Mouse (Mus musculus) liver, embryonic 14.5 days (tissue): Measurements from ENCODE around the gene Cux1. TPM values are rescaled to one million over a fixed set of nuclear protein-coding genes. Genes with fewer than 3 reads are reported as not detected.

Experiments used
- ATAC-seq: fragments of 200-750 bp; cut with Nextera tagmentation; 2 replicates; pipeline ENCODE4 v1.8.0; 2017; ENCODE audit warnings: moderate number of reproducible peaks, mild to moderate bottlenecking, moderate library complexity; ENCODE audit not compliant: insufficient read depth
- DNase-seq, 3 experiments: peaks; one replicate each; pipeline ENCODE4 v3.0.0-alpha.2; 2012 to 2013; ENCODE audit warnings: low read depth in 3 of 3, low spot score in 3 of 3
- H3K27ac ChIP-seq: fragments of 300-500 bp; sonication (generic); 2 replicates; pipeline ENCODE4 v1.5.1; 2014; ENCODE audit warnings: moderate library complexity, mild to moderate bottlenecking, control low read depth, inconsistent platforms
- H3K27me3 ChIP-seq: fragments of 300-500 bp; sonication (generic); 2 replicates; pipeline ENCODE4 v1.6.1; 2014; ENCODE audit warnings: mild to moderate bottlenecking, low read length, moderate library complexity; ENCODE audit not compliant: control insufficient read depth, insufficient read depth
- H3K36me3 ChIP-seq: fragments of 300-500 bp; sonication (generic); replicated peaks from 2 replicates; pipeline ENCODE4 v1.6.1; 2014; ENCODE audit warnings: low read depth; ENCODE audit not compliant: control insufficient read depth, insufficient read depth
- H3K4me1 ChIP-seq, 2 experiments: fragments of 200-500 bp in 1 of 2; fragments of 300-500 bp in 1 of 2; sonication (generic) in 1 of 2; replicated peaks; 2 replicates each; pipeline ENCODE4 v1.6.1; 2012 to 2014; ENCODE audit warnings: antibody characterized with exemption in 1 of 2, inconsistent platforms in 1 of 2, low read length in 1 of 2; ENCODE audit not compliant: control insufficient read depth in 2 of 2, insufficient read depth in 2 of 2
- H3K4me2 ChIP-seq: fragments of 300-500 bp; sonication (generic); 2 replicates; pipeline ENCODE4 v1.6.1; 2014; ENCODE audit warnings: low read depth, mild to moderate bottlenecking, control low read depth, moderate library complexity
- H3K4me3 ChIP-seq, 2 experiments: fragments of 200-500 bp in 1 of 2; fragments of 300-500 bp in 1 of 2; sonication (generic) in 1 of 2; 2 replicates each; pipeline ENCODE4 v1.5.1; 2012 to 2014; ENCODE audit warnings: low read depth in 2 of 2, low read length in 2 of 2, mild to moderate bottlenecking in 2 of 2, control low read depth in 1 of 2, inconsistent platforms in 1 of 2, moderate library complexity in 1 of 2; ENCODE audit not compliant: insufficient read depth in 1 of 2
- H3K9ac ChIP-seq: fragments of 300-500 bp; sonication (generic); replicated peaks from 2 replicates; pipeline ENCODE4 v1.6.1; 2014; ENCODE audit warnings: mild to moderate bottlenecking, control low read depth, moderate library complexity
- H3K9me3 ChIP-seq: fragments of 300-500 bp; sonication (generic); 2 replicates; pipeline ENCODE4 v1.6.1; 2016; ENCODE audit warnings: low read length, mixed read lengths; ENCODE audit not compliant: control insufficient read depth
- CTCF ChIP-seq: IDR thresholded peaks from 2 replicates; pipeline ENCODE4 v1.5.1; 2016; ENCODE audit warnings: antibody characterized with exemption, low read depth, control low read depth
- EP300 ChIP-seq: IDR thresholded peaks from 2 replicates; pipeline ENCODE4 v1.6.1; 2016; ENCODE audit warnings: antibody characterized with exemption, low read depth
- WGBS: fragments of 180-500 bp; shearing (Covaris S2); extraction: QIAGEN DNeasy Blood & Tissue Kit; methylation state at CpG from one replicate; pipeline ENCODE4 v1.1.7; 2014; ENCODE audit not compliant: insufficient replicate concordance; 5-methylcytosine and 5-hydroxymethylcytosine counted together
- polyA plus RNA-seq, 2 experiments: library from polyadenylated mRNA; depleted of rRNA in 1 of 2; stranded (reverse) in 1 of 2; unstranded in 1 of 2; fragments of >200 nt; fragmentation: Nextera tagmentation in 1 of 2; extraction: Ambion mirVana in 1 of 2; gene quantifications; 2 replicates each; pipeline versions ENCODE4 v1.2.1 to v1.2.3; 2012 to 2014

Gene Cux1
- polyA plus RNA-seq, 2 experiments, result 9.0 to 12.4 TPM

DNA sequence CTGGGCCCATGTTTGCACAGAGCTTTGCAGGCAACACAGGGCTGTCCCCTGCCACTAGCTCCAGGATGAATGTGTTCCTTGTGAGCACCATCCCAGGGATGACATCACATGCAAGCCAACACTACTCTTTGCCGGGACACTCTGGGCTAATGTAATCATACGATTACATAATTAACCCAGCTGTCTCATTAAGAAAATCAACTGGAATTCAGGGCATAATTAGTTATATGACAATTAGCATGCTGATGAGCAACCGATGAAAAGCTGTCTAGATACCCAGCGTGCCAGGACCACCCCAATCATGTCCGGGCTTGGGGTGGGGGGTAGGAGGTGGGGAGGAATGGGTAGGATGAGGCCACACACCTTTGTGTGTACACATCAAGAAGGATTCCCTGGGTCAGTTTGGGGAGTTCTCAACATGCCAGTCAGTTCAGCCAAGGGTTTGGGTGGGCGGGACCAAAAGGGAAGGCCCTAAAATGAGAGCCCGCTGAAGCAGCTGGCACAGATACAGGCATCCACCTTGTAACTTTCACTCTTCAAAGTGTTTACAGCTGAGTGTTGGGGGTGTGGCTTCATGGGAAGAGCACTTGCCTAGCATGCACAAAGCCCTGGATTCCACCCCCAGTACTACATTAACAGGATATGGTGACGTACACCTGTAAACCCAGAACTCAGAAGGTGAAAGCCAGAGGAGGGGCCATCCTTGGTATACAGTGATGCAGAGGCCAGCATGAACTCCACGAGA is 184.9 kb downstream of the Cux1 start:
- DNase-seq (no peak), ATAC-seq (no peak)
- Histone ChIP-seq H3K36me3 (no peaks in the 10 kb centered on the region), H3K9ac (no peak overlapping the region), H3K4me2 (no peak overlapping the region), H3K27me3 (no peaks in the 10 kb centered on the region), H3K4me1 (no peaks in the 10 kb centered on the region), H3K9me3 (no peaks in the 10 kb centered on the region), H3K27ac (no peak overlapping the region), H3K4me3 (no peak overlapping the region)
- TF ChIP-seq CTCF, result no peak
- TF ChIP-seq EP300, result no peak
- 75% methylated on average over 9 of the region's 9 CpGs for WGBS

DNA sequence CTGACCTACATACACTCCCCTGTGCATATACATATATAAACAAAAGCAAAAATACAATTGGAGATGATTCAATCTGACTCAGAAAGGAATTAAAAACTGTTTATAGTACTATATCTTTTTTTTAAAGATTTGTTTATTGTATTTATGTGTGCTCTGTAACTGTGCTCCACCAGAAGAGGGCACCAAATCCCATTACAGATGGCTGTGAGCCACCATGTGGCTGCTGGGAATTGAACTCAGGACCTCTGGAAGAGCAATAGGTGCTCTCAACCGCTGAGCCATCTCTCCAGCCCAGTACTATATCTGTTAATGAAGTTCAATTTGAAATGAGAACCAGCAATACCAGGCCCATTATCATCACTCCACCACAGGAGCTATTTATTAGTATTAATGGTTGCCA is 187.9 kb downstream of the Cux1 start:
- Histone ChIP-seq H3K27me3 (no peaks in the 10 kb centered on the region), H3K9ac (no peak overlapping the region), H3K4me2 (no peak overlapping the region), H3K27ac (no peak overlapping the region), H3K9me3 (no peaks in the 10 kb centered on the region), H3K36me3 (no peaks in the 10 kb centered on the region), H3K4me1 (no peaks in the 10 kb centered on the region), H3K4me3 (no peak overlapping the region)
- TF ChIP-seq EP300, result no peak
- peak; percentile 47 for TF ChIP-seq CTCF
- ATAC-seq (no peak), DNase-seq (no peak)
- WGBS, result 70% methylated on average over 1 of the region's 1 CpGs

DNA sequence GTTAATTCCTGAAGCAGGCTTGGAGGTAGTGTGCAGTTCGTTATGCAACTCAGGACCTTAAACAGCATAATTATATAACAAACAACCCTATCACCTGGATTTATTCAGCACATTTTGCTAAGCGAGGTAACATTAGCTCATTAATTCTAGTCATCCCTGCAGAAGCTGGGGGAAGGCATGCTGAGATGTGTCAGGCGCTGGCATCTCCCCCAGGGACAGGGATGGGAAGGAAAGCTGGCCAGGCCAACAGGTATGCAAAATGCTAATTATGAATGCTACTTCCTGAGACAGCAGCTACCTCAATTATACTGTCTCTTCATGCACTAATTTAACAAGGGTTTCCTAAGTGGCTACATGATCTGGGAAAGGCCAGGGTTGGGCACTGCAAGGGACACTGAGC is 190.2 kb downstream of the Cux1 start:
- 69% methylated on average over 3 of the region's 3 CpGs for WGBS

DNA sequence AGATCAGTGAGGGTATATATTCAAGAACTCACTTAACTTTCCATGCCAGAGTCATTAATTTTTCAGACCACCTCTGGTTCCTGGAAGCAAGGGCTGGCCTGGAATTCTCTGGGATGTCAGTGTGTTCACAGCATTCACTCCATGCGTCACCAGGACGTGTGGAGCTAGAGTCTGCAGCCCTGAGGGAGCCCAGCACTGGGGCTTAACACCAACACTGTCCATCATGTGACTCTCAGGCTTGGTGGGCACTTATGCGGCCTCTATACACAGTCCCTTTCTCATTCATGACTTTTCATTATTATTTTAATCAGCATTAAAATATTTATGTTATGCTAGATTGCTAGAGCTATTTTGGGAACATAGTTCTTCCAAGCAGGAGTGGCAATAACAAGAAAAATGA is 191.9 kb downstream of the Cux1 start:
- TF ChIP-seq EP300 (no peak), CTCF (no peak)

More for the DNA sequence above, 190.2 kb downstream of the Cux1 start:
- DNase-seq (no peak), ATAC-seq (no peak)
- no peaks in the 10 kb centered on the region for H3K9me3 ChIP-seq
- no peak overlapping the region for H3K4me2 ChIP-seq
- TF ChIP-seq EP300, result no peak
- no peak for TF ChIP-seq CTCF
- no peaks in the 10 kb centered on the region for H3K4me1 ChIP-seq
- no peak overlapping the region for H3K9ac ChIP-seq
- H3K4me3 ChIP-seq, result no peak overlapping the region
- H3K27ac ChIP-seq, result no peak overlapping the region
- H3K27me3 ChIP-seq, result no peaks in the 10 kb centered on the region
- H3K36me3 ChIP-seq, result no peaks in the 10 kb centered on the region

DNA sequence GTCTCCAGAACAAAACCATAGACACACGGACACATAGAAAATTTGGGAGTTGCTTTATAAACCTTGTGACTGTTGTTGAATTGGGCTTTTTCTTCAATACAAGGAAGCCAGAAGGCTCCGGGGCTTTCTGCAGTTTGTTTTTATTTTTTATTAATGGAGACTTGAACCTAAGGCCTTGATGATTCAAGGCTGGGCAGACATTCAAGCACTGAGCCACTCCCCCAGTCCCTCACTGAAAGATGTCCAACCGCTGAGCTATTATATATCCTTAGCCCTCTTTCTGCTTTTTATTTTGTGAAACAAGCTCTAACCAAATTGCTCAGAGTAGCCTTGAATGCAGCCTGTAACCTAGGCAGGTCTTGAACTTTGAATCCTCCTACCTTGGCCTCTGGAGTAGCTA is 195.0 kb downstream of the Cux1 start:
- no peaks in the 10 kb centered on the region for H3K27me3 ChIP-seq

More for the DNA sequence above, 191.9 kb downstream of the Cux1 start:
- DNase-seq (no peak), ATAC-seq (no peak)
- H3K9ac ChIP-seq, result no peak overlapping the region
- no peaks in the 10 kb centered on the region for H3K36me3 ChIP-seq
- H3K27ac ChIP-seq, result no peak overlapping the region
- no peak overlapping the region for H3K4me2 ChIP-seq
- H3K9me3 ChIP-seq, result no peaks in the 10 kb centered on the region
- H3K4me3 ChIP-seq, result no peak overlapping the region
- H3K27me3 ChIP-seq, result no peaks in the 10 kb centered on the region
- H3K4me1 ChIP-seq, result no peaks in the 10 kb centered on the region
- 69% methylated on average over 3 of the region's 3 CpGs for WGBS

More for the DNA sequence above, 195.0 kb downstream of the Cux1 start:
- H3K36me3 ChIP-seq, result no peaks in the 10 kb centered on the region
- H3K27ac ChIP-seq, result no peak overlapping the region
- H3K9me3 ChIP-seq, result no peaks in the 10 kb centered on the region
- TF ChIP-seq EP300, result no peak
- no peak for TF ChIP-seq CTCF
- H3K9ac ChIP-seq, result no peak overlapping the region
- DNase-seq (no peak), ATAC-seq (no peak)
- H3K4me3 ChIP-seq, result no peak overlapping the region
- 76% methylated on average over 3 of the region's 3 CpGs for WGBS
- H3K4me1 ChIP-seq, result no peaks in the 10 kb centered on the region
- H3K4me2 ChIP-seq, result no peak overlapping the region
